Mouse (Mus musculus) gastrocnemius, postnatal 25 days (tissue): Measurements from ENCODE around the gene Mospd2. TPM values are rescaled to one million over a fixed set of nuclear protein-coding genes. Genes with fewer than 3 reads are reported as not detected.

Source experiments
- DNase-seq: peaks from one replicate; pipeline ENCODE4 v3.0.0; 2022
- long read RNA-seq, 2 experiments: library from polyadenylated mRNA; stranded (forward); transcript quantifications; one replicate each; pipeline ENCODE4 v2.0.0; 2021
- total RNA-seq, 2 experiments: library from RNA; stranded (reverse); gene quantifications; 1 replicate in 1 of 2; 2 replicates in 1 of 2; pipeline ENCODE4 v1.2.3; 2021

Gene Mospd2
- total RNA-seq = 1 to 10 TPM; 7.0 to 7.2 TPM
- long read RNA-seq, experiment 1, partial matches to known transcripts = 1 of 1 reads
- long read RNA-seq, experiment 1, other reads (novel, unspliced or antisense) = 0 of 1 reads
- long read RNA-seq, experiment 2, partial matches to known transcripts = 0 of 7 reads
- long read RNA-seq, experiment 2, other reads (novel, unspliced or antisense) = 2 of 7 reads

GRCm38 (mm10) chrX:164980193-164980775, at the start of gene Mospd2, which contains the start of gene Fancb:
Gene Mospd2 (minus strand): TSS chrX:164980375.
Gene Fancb (plus strand): TSS chrX:164980592.
- peak; percentile 92 for DNase-seq

- DNase-seq = no peak
These were observed 24.7 kb upstream of the Mospd2 start, which contains the start of gene Gm17604 for GRCm38 (mm10) chrX:165004779-165005324. Gene Gm17604 (minus strand): TSS chrX:165004829.

GRCm38 (mm10) chrX:165003141-165003540, 23.0 kb upstream of the Mospd2 start:
- DNase-seq = no peak

- DNase-seq = no peak
These were observed 1.3 kb downstream of the Mospd2 start for GRCm38 (mm10) chrX:164978866-164979265.

- no peak for DNase-seq
These were observed 9.0 kb downstream of the Mospd2 start for GRCm38 (mm10) chrX:164971206-164971605.

GRCm38 (mm10) chrX:164965750-164966448, 14.3 kb downstream of the Mospd2 start:
- DNase-seq = no peak

GRCm38 (mm10) chrX:164952601-164953375, 27.4 kb downstream of the Mospd2 start:
- DNase-seq = no peak

- DNase-seq = no peak
These were observed 28.2 kb downstream of the Mospd2 start for GRCm38 (mm10) chrX:164951858-164952576.

GRCm38 (mm10) chrX:164941540-164941939, 38.6 kb downstream of the Mospd2 start:
- DNase-seq = peak; percentile 8

- no peak for DNase-seq
These were observed 67.2 kb downstream of the Mospd2 start for GRCm38 (mm10) chrX:164912993-164913392.

GRCm38 (mm10) chrX:164912186-164912585, 68.0 kb downstream of the Mospd2 start:
- no peak for DNase-seq

GRCm38 (mm10) chrX:164901847-164902246, 78.3 kb downstream of the Mospd2 start:
- DNase-seq = no peak

- DNase-seq = no peak
These were observed 80.4 kb downstream of the Mospd2 start for GRCm38 (mm10) chrX:164899805-164900204.

GRCm38 (mm10) chrX:164886260-164886659, 93.9 kb downstream of the Mospd2 start:
- DNase-seq = no peak

Other genes with a start within 250 kb of the Mospd2 start
- under 1 TPM; 0.49 to 0.51 TPM for gene Fancb, start 217 bp upstream of the Mospd2 start, total RNA-seq
- not detected for gene Gm17604, start 24.5 kb upstream of the Mospd2 start, total RNA-seq